In genomic region chr11:4605414-4605813, GRCm38 (mm10) we compare ENCODE assay signal across 9 mouse cellular contexts. TPM values are rescaled to one million over a fixed set of nuclear protein-coding genes. Genes with fewer than 3 reads are reported as not detected.
DNase-seq lines count a peak whose midpoint lies in the region; ATAC-seq lines count a peak whose summit lies in the region.
"Had no signal": no experiment of that assay in that cellular context is flagged by ENCODE, and none has a peak within 500 bp of the region (broad histone marks: within the 10 kb centered on the region; RNA-seq: fewer than 3 reads in every experiment).

No protein-coding gene starts in this region.

- no peak overlapping the region for H3K9ac ChIP-seq in heart, embryonic 16.5 days (ENCODE audit: low read length)
- H3K9ac ChIP-seq: midbrain, embryonic 12.5 days had no signal

- H3K4me3 ChIP-seq in heart, embryonic 16.5 days (ENCODE audit: low read length) = no peak overlapping the region
- H3K4me3 ChIP-seq: midbrain, embryonic 12.5 days had no signal

- H3K9me3 ChIP-seq in heart, embryonic 16.5 days (replicated peaks; ENCODE audit: control insufficient read depth, low read length) = no peaks in the 10 kb centered on the region
- H3K9me3 ChIP-seq: midbrain, embryonic 12.5 days had no signal

- WGBS in heart, embryonic 16.5 days = 60% methylated on average over 7 of the region's 7 CpGs

- DNase-seq in kidney, adult 8-10 months = peak; percentile 59 to 66
- no peak for DNase-seq in kidney, postnatal 14 days
- peak; percentile 52 for DNase-seq in Muller cell, postnatal 12 days (ENCODE audit: inconsistent ontology term)
- DNase-seq in frontal cortex, postnatal 25 days (ENCODE audit: low spot score in 2 of 2) = no peak
- no peak for DNase-seq in urinary bladder, adult 18-20 months (ENCODE audit: low spot score in 2 of 2)
- DNase-seq in cerebellum, postnatal 36 days = no peak

- H3K4me1 ChIP-seq in heart, embryonic 16.5 days (ENCODE audit: control insufficient read depth, insufficient read depth, low read length) = peaks cover 29% of the 10 kb centered on the region

- no peak overlapping the region for H3K4me2 ChIP-seq in heart, embryonic 16.5 days (ENCODE audit: low read depth, low read length)
- H3K4me2 ChIP-seq: midbrain, embryonic 12.5 days had no signal

- no peak for ATAC-seq in heart, embryonic 16.5 days (replicated peaks; ENCODE audit: extremely low read depth, insufficient read depth, low FRiP score)
- peak; percentile 54; the same call in 1 of the 2 replicates for ATAC-seq in monocyte, adult 5-6 weeks (replicated peaks; ENCODE audit: insufficient number of reproducible peaks, low FRiP score, low TSS enrichment, poor library complexity, severe bottlenecking)

- peak overlapping the region; percentile 87 for H3K27ac ChIP-seq in heart, embryonic 16.5 days (ENCODE audit: low read length)
- H3K27ac ChIP-seq: midbrain, embryonic 12.5 days had no signal

- no peaks in the 10 kb centered on the region for H3K36me3 ChIP-seq in heart, embryonic 16.5 days (ENCODE audit: control insufficient read depth, insufficient read depth)
- H3K36me3 ChIP-seq: midbrain, embryonic 12.5 days had no signal

- H3K27me3 ChIP-seq in heart, embryonic 16.5 days (ENCODE audit: control insufficient read depth, insufficient read depth, low read length) = no peaks in the 10 kb centered on the region
- H3K27me3 ChIP-seq: midbrain, embryonic 12.5 days had no signal

RNA-seq across cellular contexts. Expression of gene Mtmr3, which starts 10.8 kb away (rescaled TPM):
- polyA plus RNA-seq in heart, embryonic 16.5 days (2015; fragmentation: Nextera tagmentation; extraction: Ambion mirVana) = 21.2 and 24.3 TPM in 2 replicates
- 89.9 to 98.0 TPM (median 96.8 TPM) in 3 replicates for total RNA-seq in monocyte, adult 5-6 weeks (2017)

RNA-seq across cellular contexts. Expression of gene Gm11032, which starts 14.5 kb away (rescaled TPM):
- not detected in 2 replicates for polyA plus RNA-seq in heart, embryonic 16.5 days (2015; fragmentation: Nextera tagmentation; extraction: Ambion mirVana)
- not detected in 3 replicates for total RNA-seq in monocyte, adult 5-6 weeks (2017)
- polyA plus RNA-seq: midbrain, embryonic 12.5 days had no signal

RNA-seq across cellular contexts. Expression of gene Ascc2, which starts 32.1 kb away (rescaled TPM):
- polyA plus RNA-seq in heart, embryonic 16.5 days (2015; fragmentation: Nextera tagmentation; extraction: Ambion mirVana) = 21.1 and 22.0 TPM in 2 replicates
- 7.7 to 20.2 TPM (median 10.4 TPM) in 3 replicates for total RNA-seq in monocyte, adult 5-6 weeks (2017)

Comparison
In these comparisons a context has a peak if more than half of its experiments do, and no peak if none do; other contexts are left out.
1. DNase-seq: peak in kidney, adult 8-10 months (2 of 2) and Muller cell, postnatal 12 days (single experiment); none in kidney, postnatal 14 days (single experiment), frontal cortex, postnatal 25 days (0 of 2), urinary bladder, adult 18-20 months (0 of 2) and cerebellum, postnatal 36 days (0 of 2).